Mouse (Mus musculus) Muller cell, postnatal 12 days (primary cell): ENCODE measurements around the gene Syt11.
A peak's percentile ranks its signal among the peaks of the same experiment; 100 is the strongest.
"Not testable (repeated sequence)": the region's sequence is repeated elsewhere in the genome, so short reads cannot be mapped to it uniquely, and the experiment has no call there.

Experiments
- DNase-seq: peaks from one replicate; pipeline ENCODE4 v3.0.0-alpha.2; 2015; ENCODE audit errors: inconsistent ontology term

Syt11 gene

GRCm38 (mm10) chr3:88774939-88775841 is at the start of gene Syt11:
Gene Syt11 (minus strand): TSS chr3:88775164.
- peak; percentile 37 for DNase-seq

DNA sequence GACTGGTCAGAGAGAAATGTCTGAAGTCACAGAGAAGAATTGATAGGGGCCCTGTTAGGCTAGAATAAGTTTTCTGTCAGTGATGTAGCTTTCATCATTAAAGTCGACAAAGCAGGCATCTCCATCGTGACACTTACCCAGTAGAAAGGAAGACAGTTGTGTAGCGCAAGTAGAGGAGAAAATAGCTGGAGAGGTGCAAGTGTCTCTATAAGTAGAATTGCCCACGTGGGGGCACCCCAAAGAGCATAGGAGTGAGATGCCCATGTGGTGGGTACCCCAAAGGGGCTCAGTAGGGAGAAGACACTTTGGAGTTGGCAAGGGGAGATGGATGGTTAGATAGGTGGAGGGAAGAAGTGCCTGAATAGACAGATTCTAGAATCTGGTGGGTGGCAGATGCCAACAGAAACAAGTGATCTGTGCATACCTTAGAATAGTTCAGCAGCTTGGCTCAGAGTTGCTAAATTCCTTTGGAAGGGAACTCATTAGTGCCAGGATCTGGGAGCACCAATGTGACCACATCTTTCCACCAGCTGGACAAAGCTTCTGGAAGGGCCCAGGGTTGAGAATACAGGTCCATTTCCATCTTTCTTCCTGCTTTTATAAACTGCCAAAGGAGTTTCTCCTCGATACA is 29.1 kb upstream of the Syt11 start:
- peak; percentile 62 for DNase-seq

DNA sequence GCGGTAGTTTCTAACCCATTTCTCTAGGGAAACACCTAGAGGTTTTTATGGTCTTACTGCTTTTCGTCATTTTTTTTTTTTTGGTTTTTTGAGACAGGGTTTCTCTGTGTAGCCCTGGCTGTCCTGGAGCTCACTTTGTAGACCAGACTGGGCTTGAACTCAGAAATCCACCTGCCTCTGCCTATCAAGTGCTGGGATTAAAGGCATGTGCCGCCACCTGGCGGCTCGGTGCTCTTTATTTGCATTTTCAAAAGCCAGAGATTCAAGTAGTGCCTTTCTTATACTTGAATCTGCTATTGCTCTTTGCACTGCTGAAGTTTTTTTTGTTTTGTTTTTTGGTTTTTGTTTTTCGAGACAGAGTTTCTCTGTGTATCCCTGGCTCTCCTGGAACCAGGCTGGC is 22.5 kb upstream of the Syt11 start:
- DNase-seq: not testable (repeated sequence)

DNA sequence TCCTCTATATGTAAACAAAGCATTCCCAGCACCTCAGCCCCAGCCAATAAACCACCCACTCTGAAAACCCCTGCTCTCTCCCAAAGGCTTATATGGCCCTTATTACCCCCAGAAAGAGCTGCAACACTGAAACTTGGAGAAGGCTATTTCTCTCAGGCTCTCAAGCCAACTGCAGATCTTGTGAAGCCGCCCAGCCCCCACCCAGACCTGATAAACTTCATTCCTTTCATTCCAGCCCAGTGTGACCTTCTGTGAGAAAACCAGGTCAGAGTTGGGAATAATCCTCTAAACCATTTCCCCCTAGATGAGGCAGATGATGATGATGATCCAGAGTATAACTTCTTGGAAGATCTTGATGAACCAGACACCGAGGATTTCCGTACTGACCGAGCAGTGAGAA is 13.1 kb upstream of the Syt11 start:
- not testable (repeated sequence) for DNase-seq

DNA sequence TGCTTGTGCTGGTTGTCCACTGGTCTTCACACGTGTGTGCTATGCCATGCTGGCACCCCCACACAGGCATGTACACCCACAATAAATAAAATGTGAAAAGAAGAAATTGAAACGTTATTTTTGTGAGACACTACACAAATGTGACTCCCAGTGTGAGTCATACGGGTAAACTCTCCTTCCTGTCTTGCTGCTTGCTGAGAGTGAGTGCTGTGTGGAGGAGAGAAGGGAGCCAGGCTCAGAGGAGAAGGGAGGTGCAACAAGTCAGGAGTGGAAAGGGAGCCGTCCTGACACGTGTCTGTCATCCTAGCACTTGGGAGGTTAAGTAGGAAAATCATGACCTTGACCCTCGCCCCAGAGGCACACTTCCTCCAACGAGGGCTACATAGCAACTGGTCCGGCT is 11.8 kb upstream of the Syt11 start:
- DNase-seq: not testable (repeated sequence)

GRCm38 (mm10) chr3:88786323-88786722 is 11.4 kb upstream of the Syt11 start:
- DNase-seq: not testable (repeated sequence)

- DNase-seq: no peak
Measured at GRCm38 (mm10) chr3:88784889-88785288, 9.9 kb upstream of the Syt11 start.

DNA sequence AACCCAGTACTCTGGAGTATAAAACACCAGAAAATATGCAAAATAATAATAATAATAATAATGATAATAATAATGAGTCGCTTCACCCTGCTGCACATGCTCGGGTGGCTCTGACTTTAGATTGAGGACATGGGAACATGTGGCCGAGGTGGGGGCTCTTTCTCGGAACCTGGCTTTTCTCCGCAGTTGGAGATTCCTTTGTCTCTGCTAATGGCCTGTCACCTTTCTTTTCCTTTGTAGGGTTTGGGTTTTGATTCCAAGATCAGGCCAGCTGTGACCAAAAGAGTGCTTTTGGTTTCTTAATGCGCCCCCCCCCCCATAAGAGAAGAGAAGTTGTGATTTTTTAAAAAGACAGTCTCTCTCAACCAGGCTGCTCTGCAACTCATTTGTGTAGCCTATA is 1.8 kb downstream of the Syt11 start:
- DNase-seq: not testable (repeated sequence)

- peak; percentile 63 for DNase-seq
Measured at GRCm38 (mm10) chr3:88772399-88772798, 2.6 kb downstream of the Syt11 start.

DNA sequence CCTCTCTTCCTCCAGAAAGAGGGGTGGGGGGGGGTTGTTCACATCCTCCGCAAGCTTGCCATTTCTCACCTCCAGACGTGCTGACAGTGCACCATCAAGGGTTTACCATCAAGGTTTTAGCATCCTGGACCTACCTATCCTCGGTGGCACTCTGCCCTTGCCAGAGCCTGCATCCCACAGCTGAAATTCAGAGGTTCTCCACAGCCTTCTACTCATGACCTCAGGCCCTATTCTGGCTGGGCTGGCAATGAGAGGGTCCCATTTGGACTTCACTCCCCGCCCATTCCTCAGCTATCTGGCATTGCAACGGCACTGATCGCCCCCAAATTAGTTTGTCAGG is 3.1 kb downstream of the Syt11 start:
- DNase-seq: not testable (repeated sequence)

GRCm38 (mm10) chr3:88771189-88771940 is 3.6 kb downstream of the Syt11 start:
- DNase-seq: peak; percentile 87

DNA sequence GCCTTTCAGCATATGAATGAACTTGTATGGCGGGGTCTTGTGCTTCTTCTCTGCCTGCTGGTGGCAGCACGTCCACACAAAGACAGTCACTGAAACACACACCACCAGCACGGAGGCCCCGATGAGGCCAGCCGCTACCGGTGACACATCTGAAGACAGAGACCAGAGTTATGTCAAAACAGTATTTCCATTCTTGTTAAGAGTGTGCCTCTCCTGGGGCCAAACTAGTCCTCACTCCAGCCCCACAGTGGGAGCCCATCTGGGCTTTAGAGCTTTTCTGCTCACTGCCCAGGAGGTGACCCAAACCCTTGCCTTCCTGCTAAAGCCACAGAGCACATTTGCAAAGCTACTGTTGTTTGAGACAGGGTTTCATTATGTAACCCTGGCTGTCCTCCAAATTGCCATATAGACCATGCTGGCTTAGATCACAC is 12.5 kb downstream of the Syt11 start:
- DNase-seq: peak; percentile 60

DNA sequence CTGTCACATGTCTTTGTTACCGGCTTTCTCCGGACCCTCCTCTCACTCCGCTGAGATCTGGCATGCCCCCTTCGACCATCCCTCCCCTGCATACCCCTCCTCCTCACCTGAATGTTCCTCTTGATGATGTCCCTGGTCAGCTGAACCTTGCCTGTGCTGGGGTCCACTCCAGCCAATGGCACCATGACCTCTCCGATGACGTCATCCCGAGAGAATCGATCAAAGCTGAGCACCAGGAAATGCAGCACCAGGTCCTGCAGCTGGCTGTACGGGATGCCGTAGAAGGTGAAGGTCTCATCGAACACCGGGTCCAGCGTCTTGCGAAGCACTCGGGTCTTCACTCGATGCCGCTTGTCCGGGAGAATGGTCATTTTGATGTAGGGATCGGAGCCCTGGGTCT is 13.3 kb downstream of the Syt11 start:
- no peak for DNase-seq

DNA sequence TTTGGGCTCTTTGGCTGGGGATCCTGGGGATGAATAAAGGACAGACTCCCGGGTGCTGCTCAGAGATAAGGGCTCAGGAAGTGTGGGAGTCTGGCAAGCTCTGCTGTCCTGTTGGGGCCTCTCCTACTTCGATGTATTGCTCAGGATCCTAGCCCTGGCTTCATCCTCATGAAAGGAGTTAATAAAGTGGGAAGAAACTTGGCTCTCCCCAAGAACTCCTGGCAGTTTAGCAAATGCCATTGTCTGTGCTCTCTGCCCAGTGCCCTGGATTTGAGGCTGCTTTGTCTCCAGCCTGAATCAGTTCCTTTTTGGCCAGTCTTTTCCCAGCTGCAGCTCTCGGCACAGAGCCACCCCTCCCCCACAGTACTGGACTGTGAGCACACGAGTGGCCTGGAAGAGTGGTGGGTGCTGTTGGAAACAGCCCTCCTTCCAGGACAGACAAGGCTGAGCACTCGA is 16.9 kb downstream of the Syt11 start:
- peak; percentile 99 for DNase-seq

GRCm38 (mm10) chr3:88756276-88756675 is 18.7 kb downstream of the Syt11 start:
- DNase-seq: no peak

DNA sequence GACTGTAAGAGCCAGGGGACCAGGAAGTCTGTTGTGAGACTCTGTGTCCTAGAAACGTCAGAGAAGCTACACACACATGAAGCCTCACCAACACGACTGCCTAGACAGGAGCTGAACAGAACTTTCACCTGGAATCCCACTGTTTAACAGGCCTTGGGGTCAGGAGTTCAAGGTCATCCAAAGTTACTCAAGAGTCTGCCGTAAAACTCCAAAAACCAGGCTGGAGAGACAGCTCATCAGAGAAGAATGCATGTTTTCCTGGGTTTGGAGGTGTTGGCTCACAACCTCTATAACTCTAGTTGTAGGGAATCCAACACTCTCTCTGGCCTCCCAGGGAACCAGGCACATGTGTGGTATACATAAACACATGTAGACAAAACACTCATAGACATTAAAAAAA is 19.4 kb downstream of the Syt11 start:
- DNase-seq: peak; percentile 47

GRCm38 (mm10) chr3:88754283-88754682 is 20.7 kb downstream of the Syt11 start:
- no peak for DNase-seq

GRCm38 (mm10) chr3:88746871-88747231 is 28.1 kb downstream of the Syt11 start:
- DNase-seq: no peak

GRCm38 (mm10) chr3:88746139-88746870 is 28.7 kb downstream of the Syt11 start:
- DNase-seq: no peak

GRCm38 (mm10) chr3:88745534-88745933 is 29.4 kb downstream of the Syt11 start:
- DNase-seq: no peak

DNA sequence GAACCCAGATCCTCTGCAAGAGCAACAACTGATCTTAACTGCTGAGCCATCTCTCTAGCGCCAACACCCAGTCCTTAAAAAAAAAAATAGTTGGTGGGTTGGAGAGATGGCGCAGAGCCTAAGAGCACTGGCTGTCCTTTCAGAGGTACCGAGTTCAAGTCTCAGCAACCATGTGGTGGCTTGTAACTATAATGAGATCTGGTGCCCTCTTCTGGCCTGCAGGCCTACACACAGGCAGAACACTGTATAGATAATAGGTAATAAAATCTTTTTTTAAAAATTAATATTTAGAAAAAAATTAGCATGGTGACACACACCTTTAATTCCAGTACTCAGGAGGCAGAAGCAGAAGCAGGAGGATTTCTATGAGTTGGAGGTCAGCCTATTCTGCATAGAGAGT is 34.8 kb downstream of the Syt11 start:
- no peak for DNase-seq

- peak; percentile 29 for DNase-seq
Measured at GRCm38 (mm10) chr3:88738641-88739040, 36.3 kb downstream of the Syt11 start.
